Mouse (Mus musculus): ENCODE data around the gene Rep15. TPM values are rescaled to one million over a fixed set of nuclear protein-coding genes. Genes with fewer than 3 reads are reported as not detected.

The Rep15 gene
- polyA plus RNA-seq, 1 experiment from 2014 or later: 0.43 TPM

DNA sequence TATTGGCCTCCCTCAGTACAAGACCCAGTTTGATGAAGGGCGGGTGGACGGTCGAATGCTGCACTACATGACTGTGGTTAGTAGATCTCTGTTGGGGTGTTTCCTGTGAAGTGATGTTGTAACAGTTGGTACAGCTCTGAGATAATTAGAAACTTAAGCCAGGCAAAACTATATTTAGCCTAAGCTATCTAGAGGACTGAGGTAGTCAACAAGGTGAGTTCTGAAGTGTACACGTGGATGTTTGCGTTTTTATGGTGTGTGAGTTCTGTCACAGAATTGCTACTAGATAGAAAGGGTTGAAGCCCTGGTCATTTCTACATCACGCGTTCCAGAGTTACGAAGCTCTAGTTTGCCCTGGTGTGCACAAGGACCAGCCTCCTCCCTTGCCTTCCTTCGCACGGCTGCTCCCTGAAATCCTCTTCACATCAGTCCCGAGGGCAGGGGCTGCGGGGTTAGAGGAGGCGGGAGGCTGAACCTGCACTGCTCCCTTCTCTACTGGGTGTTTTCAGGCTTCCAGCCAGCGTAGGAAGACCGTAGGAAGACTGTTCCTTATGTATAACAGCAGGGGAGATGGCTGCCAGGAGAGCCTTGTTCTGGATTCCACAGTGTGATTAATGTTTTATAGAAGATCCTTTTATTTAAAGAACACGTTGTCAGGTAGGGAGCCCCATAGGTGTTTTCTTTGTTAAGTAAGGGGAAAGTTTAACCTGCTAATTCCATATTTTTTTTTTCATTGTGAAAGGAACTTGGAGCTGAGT is 9.8 kb upstream of the Rep15 start:
- Histone ChIP-seq H3K4me1 (ENCODE audit: control insufficient read depth, insufficient read depth, low read length) (no peaks in the 10 kb centered on the region), H3K9me3 (replicated peaks; ENCODE audit: control insufficient read depth, low read length) (no peaks in the 10 kb centered on the region), H3K27me3 (replicated peaks; ENCODE audit: control insufficient read depth, insufficient read depth, low read length) (no peaks in the 10 kb centered on the region), H3K4me2 (ENCODE audit: low read length) (no peak overlapping the region), H3K36me3 (ENCODE audit: control insufficient read depth, insufficient read depth, low read length) (no peaks in the 10 kb centered on the region), H3K9ac (ENCODE audit: low read length) (no peak overlapping the region), H3K27ac (ENCODE audit: low read depth, low read length) (no peak overlapping the region), H3K4me3 (ENCODE audit: low read depth, low read length) (no peak overlapping the region)
- ATAC-seq: no peak
- DNase-seq (ENCODE audit: low spot score): no peak
- WGBS: 88% methylated on average over 16 of the region's 16 CpGs

GRCm38 (mm10) chr6:147023133-147023395 is 9.3 kb upstream of the Rep15 start:
- Histone ChIP-seq H3K9me3 (replicated peaks; ENCODE audit: control insufficient read depth, low read length) (no peaks in the 10 kb centered on the region), H3K36me3 (ENCODE audit: control insufficient read depth, insufficient read depth, low read length) (no peaks in the 10 kb centered on the region), H3K4me2 (ENCODE audit: low read length) (no peak overlapping the region), H3K4me3 (ENCODE audit: low read depth, low read length) (no peak overlapping the region), H3K4me1 (ENCODE audit: control insufficient read depth, insufficient read depth, low read length) (no peaks in the 10 kb centered on the region), H3K27ac (ENCODE audit: low read depth, low read length) (no peak overlapping the region), H3K9ac (ENCODE audit: low read length) (no peak overlapping the region), H3K27me3 (replicated peaks; ENCODE audit: control insufficient read depth, insufficient read depth, low read length) (no peaks in the 10 kb centered on the region)
- DNase-seq (ENCODE audit: low spot score): no peak
- 82% methylated on average over 2 of the region's 2 CpGs for WGBS
- ATAC-seq: no peak

DNA sequence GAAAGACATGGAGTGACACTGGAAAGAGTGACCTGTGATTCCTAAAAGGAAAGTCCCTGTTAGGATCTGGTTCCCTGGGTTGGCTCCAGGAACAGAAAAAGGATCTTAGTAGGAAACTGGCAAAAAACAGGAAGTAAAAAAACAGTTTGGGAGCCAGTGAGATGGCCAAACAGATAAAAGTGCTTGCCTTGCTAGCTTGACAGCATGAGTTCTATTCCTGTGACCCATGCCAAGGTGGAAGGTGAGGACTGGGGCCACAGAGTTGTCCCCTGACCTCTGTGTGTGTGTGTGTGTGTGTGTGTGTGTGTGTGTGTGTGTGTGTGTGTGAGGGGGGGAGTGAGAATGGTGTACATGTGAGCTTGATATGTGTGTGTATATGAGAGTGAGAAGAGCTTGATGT is 8.8 kb upstream of the Rep15 start:
- Histone ChIP-seq H3K4me3 (ENCODE audit: low read depth, low read length) (no peak overlapping the region), H3K4me1 (ENCODE audit: control insufficient read depth, insufficient read depth, low read length) (no peaks in the 10 kb centered on the region), H3K36me3 (ENCODE audit: control insufficient read depth, insufficient read depth, low read length) (no peaks in the 10 kb centered on the region), H3K9ac (ENCODE audit: low read length) (no peak overlapping the region), H3K9me3 (replicated peaks; ENCODE audit: control insufficient read depth, low read length) (no peaks in the 10 kb centered on the region), H3K27ac (ENCODE audit: low read depth, low read length) (no peak overlapping the region), H3K27me3 (replicated peaks; ENCODE audit: control insufficient read depth, insufficient read depth, low read length) (no peaks in the 10 kb centered on the region), H3K4me2 (ENCODE audit: low read length) (no peak overlapping the region)
- DNase-seq (ENCODE audit: low spot score) (no peak), ATAC-seq (no peak)

GRCm38 (mm10) chr6:147024761-147025160 is 7.6 kb upstream of the Rep15 start:
- 91% methylated on average over 3 of the region's 3 CpGs for WGBS

GRCm38 (mm10) chr6:147028396-147028795 is 4.0 kb upstream of the Rep15 start:
- H3K27ac ChIP-seq (ENCODE audit: low read depth, low read length): no peak overlapping the region
- no peak overlapping the region for H3K4me2 ChIP-seq (ENCODE audit: low read length)
- no peak for ATAC-seq
- WGBS: 88% methylated on average over 2 of the region's 2 CpGs
- H3K9me3 ChIP-seq (replicated peaks; ENCODE audit: control insufficient read depth, low read length): no peaks in the 10 kb centered on the region
- H3K36me3 ChIP-seq (ENCODE audit: control insufficient read depth, insufficient read depth, low read length): no peaks in the 10 kb centered on the region
- H3K27me3 ChIP-seq (replicated peaks; ENCODE audit: control insufficient read depth, insufficient read depth, low read length): no peaks in the 10 kb centered on the region
- H3K4me3 ChIP-seq (ENCODE audit: low read depth, low read length): no peak overlapping the region
- no peak for DNase-seq (ENCODE audit: low spot score)
- H3K9ac ChIP-seq (ENCODE audit: low read length): no peak overlapping the region
- H3K4me1 ChIP-seq (ENCODE audit: control insufficient read depth, insufficient read depth, low read length): no peaks in the 10 kb centered on the region

More at GRCm38 (mm10) chr6:147024761-147025160, 7.6 kb upstream of the Rep15 start:
- Histone ChIP-seq H3K9me3 (replicated peaks; ENCODE audit: control insufficient read depth, low read length) (no peaks in the 10 kb centered on the region), H3K27me3 (replicated peaks; ENCODE audit: control insufficient read depth, insufficient read depth, low read length) (no peaks in the 10 kb centered on the region), H3K4me2 (ENCODE audit: low read length) (no peak overlapping the region), H3K9ac (ENCODE audit: low read length) (no peak overlapping the region), H3K36me3 (ENCODE audit: control insufficient read depth, insufficient read depth, low read length) (no peaks in the 10 kb centered on the region), H3K4me1 (ENCODE audit: control insufficient read depth, insufficient read depth, low read length) (no peaks in the 10 kb centered on the region), H3K27ac (ENCODE audit: low read depth, low read length) (no peak overlapping the region), H3K4me3 (ENCODE audit: low read depth, low read length) (no peak overlapping the region)
- ATAC-seq: no peak
- DNase-seq (ENCODE audit: low spot score): no peak

DNA sequence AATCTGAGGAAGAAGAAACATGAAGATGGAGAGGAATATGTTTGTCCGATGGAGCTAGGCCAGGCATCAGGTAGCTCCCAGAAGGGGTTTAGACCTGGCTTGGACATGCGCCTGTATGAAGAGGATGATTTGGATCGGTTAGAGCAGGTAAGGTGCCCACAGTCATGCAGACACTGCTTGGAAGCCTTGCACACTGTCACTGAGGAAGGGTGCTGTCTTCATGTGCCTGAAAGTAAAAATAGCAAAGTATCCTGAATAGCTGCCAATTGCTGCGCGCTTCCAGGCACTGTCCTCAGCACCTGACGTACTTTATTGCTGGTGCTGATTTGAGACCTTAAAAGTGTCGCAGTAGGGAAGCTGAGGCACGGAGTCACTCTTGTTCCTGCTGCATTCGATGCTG is 2.8 kb upstream of the Rep15 start:
- 92% methylated on average over 9 of the region's 9 CpGs for WGBS
- no peaks in the 10 kb centered on the region for H3K9me3 ChIP-seq (replicated peaks; ENCODE audit: control insufficient read depth, low read length)
- no peak overlapping the region for H3K4me3 ChIP-seq (ENCODE audit: low read depth, low read length)
- no peaks in the 10 kb centered on the region for H3K4me1 ChIP-seq (ENCODE audit: control insufficient read depth, insufficient read depth, low read length)
- H3K27me3 ChIP-seq (replicated peaks; ENCODE audit: control insufficient read depth, insufficient read depth, low read length): no peaks in the 10 kb centered on the region
- H3K4me2 ChIP-seq (ENCODE audit: low read length): no peak overlapping the region
- DNase-seq (ENCODE audit: low spot score): no peak
- H3K9ac ChIP-seq (ENCODE audit: low read length): no peak overlapping the region
- no peak overlapping the region for H3K27ac ChIP-seq (ENCODE audit: low read depth, low read length)
- no peak for ATAC-seq
- H3K36me3 ChIP-seq (ENCODE audit: control insufficient read depth, insufficient read depth, low read length): no peaks in the 10 kb centered on the region

GRCm38 (mm10) chr6:147030096-147030885 is 2.1 kb upstream of the Rep15 start:
- Histone ChIP-seq H3K36me3 (ENCODE audit: control insufficient read depth, insufficient read depth, low read length) (no peaks in the 10 kb centered on the region), H3K4me2 (ENCODE audit: low read length) (no peak overlapping the region), H3K4me3 (ENCODE audit: low read depth, low read length) (no peak overlapping the region), H3K9ac (ENCODE audit: low read length) (no peak overlapping the region), H3K27ac (ENCODE audit: low read depth, low read length) (no peak overlapping the region), H3K4me1 (ENCODE audit: control insufficient read depth, insufficient read depth, low read length) (no peaks in the 10 kb centered on the region), H3K9me3 (replicated peaks; ENCODE audit: control insufficient read depth, low read length) (no peaks in the 10 kb centered on the region), H3K27me3 (replicated peaks; ENCODE audit: control insufficient read depth, insufficient read depth, low read length) (no peaks in the 10 kb centered on the region)
- peak; percentile 46; the same call in 1 of the 2 replicates for ATAC-seq
- peak; percentile 53 for DNase-seq (ENCODE audit: low spot score)
- WGBS: 76% methylated on average over 15 of the region's 15 CpGs

DNA sequence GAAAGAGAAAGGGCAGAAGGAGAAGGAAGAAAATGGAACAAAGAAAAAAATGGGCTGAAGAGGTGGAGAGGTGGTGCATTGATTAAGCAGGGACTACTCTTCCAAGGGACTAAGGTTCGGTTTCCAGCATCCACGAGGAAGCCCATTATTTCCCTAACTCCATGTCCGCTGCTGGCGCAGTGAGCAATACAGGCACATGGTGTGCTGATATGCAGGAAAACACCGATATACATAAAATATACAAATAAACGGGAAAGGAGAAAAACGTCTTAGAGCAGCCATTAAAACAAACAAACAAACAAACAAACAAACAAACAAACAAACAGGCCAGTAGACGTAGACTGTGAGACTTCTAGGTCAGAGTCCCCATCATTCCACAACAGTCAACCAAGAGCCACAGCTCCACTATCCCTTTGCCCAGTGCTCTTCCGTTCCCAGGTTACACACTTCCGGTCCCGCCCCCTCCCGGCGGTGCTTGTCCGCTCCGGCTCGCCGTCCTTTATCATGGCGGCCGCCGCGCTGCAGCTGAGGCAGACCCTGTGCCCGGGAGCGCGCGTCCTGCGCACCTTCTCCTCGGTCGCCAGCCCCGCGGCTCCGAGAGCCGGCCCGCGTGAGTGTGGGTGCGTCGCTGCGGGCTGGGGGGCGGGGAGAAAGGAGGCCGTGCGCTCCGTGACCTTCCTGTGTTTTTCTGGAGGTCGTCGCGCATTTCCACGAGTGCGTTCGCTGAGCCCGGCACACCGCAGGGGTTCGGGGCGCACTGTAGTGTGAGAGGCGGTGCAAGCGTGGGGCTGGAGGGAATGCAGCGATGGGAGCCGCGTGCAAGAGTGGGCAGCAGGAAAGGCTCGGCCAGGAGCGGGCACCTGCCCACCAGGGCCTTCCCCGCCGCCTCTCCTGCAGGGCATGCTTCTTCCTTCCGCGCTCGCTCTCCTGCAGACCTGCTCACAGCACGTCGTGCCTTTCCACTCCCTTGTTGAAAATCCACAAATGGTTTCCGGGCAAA is 10.2 kb downstream of the Rep15 start, which contains the start of gene Mrps35:
Mrps35 (plus strand) TSS at position 474 of the 1,000 bp plus-strand sequence.
- H3K27me3 ChIP-seq (replicated peaks; ENCODE audit: control insufficient read depth, insufficient read depth, low read length): no peaks in the 10 kb centered on the region
- peaks cover 15% of the 10 kb centered on the region for H3K36me3 ChIP-seq (ENCODE audit: control insufficient read depth, insufficient read depth, low read length)
- peak; percentile 99 for ATAC-seq
- DNase-seq (ENCODE audit: low spot score): peak; percentile 94
- peak within 1 kb of the TSS; percentile 93 for H3K4me3 ChIP-seq (ENCODE audit: low read depth, low read length)
- peak within 1 kb of the TSS; percentile 59 for H3K4me2 ChIP-seq (ENCODE audit: low read length)
- WGBS: 3% methylated on average over 66 of the region's 66 CpGs
- H3K9ac ChIP-seq (ENCODE audit: low read length): peak within 1 kb of the TSS; percentile 93
- no peaks in the 10 kb centered on the region for H3K9me3 ChIP-seq (replicated peaks; ENCODE audit: control insufficient read depth, low read length)
- H3K27ac ChIP-seq (ENCODE audit: low read depth, low read length): peak within 1 kb of the TSS; percentile 86
- peaks cover 8% of the 10 kb centered on the region for H3K4me1 ChIP-seq (ENCODE audit: control insufficient read depth, insufficient read depth, low read length)
